Mouse (Mus musculus) induced T-regulatory cell, adult 2 months (primary cell): ENCODE results near the gene Adap1.

Source experiments
- DNase-seq: peaks from one replicate; pipeline ENCODE4 v3.0.0-alpha.2; 2012; ENCODE audit warnings: low read depth

Adap1 gene

GRCm38 (mm10) chr5:139323260-139323924 is 2.0 kb downstream of the Adap1 start:
- DNase-seq: no peak

- DNase-seq: no peak
Measured at GRCm38 (mm10) chr5:139321331-139321730, 4.1 kb downstream of the Adap1 start.

- no peak for DNase-seq
Measured at GRCm38 (mm10) chr5:139320424-139320823, 5.0 kb downstream of the Adap1 start.

GRCm38 (mm10) chr5:139317751-139318504 is 7.5 kb downstream of the Adap1 start:
- no peak for DNase-seq

DNA sequence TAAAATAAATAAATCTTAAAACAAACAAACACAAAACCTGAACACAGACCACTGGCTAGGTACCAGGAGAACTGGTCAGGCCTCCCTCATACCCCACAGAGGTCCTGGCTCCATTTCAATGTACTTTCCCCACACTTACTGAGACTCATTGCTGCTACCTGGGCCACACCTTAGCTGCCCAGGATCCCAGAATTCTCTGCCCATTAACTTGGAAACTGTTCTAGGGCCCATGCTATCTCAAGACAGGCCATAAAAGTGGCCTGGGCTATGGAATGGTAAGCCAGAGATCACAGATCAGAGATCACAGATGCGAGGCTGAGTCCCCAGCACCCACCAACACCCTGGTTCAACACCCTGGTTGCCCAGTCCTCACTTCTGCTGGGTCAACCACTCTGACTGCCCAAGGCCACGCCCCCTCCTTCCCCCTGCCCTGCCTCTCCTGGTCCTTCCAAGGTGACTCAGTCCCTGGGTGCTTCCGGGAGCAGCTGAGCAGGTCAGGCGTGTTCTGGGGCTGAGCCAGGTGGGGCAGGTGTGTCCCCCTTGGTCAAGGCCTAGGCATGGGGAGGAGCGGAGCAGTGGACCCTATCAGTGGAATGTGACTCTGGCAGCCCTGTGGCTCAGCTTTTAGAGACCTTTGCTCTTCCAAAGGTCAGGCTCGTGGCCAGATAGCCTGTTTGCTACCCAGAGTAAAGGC is 8.3 kb downstream of the Adap1 start:
- no peak for DNase-seq

- no peak for DNase-seq
Measured at GRCm38 (mm10) chr5:139314941-139315642, 10.3 kb downstream of the Adap1 start.

GRCm38 (mm10) chr5:139313536-139313935 is 11.9 kb downstream of the Adap1 start:
- DNase-seq: no peak

DNA sequence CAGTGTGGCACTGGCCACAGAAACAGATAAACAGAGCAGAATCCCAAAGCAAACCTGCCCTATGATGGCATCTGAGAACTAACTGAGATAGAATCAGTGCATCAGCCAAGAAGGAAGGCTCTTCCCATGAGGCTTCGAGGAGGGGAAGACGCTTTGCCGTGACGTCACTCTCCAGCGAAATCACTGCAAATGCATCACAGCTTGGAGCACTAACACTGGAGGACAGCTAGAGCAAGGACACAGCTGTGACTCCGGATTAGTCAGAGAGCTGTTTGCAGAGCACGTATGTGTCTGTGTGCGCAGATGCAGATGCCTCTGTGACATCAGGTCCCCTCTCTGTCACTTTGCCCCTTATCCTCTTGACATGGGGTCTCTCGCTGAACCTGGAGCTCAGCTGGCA is 13.6 kb downstream of the Adap1 start:
- no peak for DNase-seq

DNA sequence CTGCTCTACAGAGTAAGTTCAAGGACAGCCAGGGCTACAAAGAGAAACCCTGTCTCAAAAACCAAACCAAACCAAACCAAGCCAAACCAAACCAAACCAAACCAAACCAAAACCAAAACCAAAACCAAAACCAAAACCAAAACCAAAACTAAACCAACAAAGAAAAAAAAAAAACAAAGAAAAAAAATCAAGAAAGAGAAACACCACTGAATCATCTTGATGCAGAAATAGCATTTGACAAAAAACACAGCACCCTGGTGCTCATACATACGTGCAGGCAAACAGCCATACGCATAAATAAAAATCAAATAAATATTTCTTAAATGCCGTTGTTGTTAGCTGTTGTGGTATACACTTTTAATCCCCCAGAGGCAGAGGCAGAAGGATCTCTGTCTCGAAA is 14.9 kb downstream of the Adap1 start:
- peak; percentile 72 for DNase-seq

GRCm38 (mm10) chr5:139309946-139310345 is 15.5 kb downstream of the Adap1 start:
- peak; percentile 77 for DNase-seq

DNA sequence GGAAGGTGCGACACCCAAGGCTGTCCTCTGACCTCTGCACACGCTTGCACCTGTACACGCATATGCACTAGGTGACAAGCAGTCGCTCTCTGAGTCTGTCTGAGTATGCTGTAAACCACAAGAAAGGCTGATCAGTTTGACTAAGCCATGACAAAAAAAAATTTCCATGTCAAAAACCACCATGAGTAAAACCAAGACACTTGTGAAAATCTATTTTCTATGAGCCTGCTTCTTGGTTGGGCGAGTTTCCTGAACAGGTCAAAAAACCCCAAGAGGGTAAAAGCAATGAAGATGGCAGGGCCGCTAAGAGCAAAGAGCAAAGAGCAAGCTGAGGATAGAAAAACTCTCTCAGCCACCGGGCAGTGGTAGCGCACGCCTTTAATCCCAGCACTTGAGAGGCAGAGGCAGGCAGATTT is 21.8 kb downstream of the Adap1 start:
- peak; percentile 94 for DNase-seq

GRCm38 (mm10) chr5:139302101-139302500 is 23.3 kb downstream of the Adap1 start:
- DNase-seq: peak; percentile 43

DNA sequence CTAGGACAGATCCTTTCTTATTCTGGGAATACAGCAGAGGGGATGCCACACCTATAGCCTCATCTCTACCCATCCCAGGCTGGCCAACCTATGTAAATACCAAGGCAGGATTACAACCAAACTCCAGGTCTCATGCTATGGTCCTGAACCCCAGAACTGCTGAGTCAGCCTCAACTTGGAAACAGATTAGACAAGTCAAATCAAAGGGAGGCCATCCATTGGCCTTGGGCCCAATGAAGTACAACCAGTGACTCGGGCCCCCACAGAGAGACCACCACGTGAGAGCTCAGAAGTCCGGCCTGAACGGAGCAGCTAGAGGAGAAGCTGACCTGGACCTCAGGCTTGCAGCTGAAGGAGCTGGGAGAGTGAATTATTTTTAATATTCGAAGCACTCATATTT is 27.7 kb downstream of the Adap1 start:
- no peak for DNase-seq

DNA sequence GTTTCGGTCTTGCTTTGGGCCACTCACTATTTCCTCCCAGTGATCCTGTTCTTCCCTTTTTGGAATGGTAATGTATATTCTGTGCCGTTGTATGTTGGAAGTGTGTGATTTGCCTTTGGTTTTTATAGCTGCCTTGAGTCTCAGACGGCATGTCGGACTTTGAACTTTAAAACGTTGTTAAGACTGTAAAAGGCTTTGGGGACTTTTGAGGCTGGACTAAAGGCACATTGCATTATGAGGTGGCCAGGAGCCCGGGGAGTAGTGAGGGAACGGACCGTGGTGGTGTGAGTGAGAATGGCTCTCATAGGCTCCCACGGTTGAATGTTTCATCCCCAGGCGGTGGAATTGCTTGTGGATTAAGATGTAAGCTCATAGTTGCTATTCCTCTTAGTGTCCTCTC is 28.3 kb downstream of the Adap1 start:
- DNase-seq: no peak

- DNase-seq: no peak
Measured at GRCm38 (mm10) chr5:139294089-139294488, 31.3 kb downstream of the Adap1 start.

GRCm38 (mm10) chr5:139291811-139292560 is 33.4 kb downstream of the Adap1 start:
- DNase-seq: no peak

DNA sequence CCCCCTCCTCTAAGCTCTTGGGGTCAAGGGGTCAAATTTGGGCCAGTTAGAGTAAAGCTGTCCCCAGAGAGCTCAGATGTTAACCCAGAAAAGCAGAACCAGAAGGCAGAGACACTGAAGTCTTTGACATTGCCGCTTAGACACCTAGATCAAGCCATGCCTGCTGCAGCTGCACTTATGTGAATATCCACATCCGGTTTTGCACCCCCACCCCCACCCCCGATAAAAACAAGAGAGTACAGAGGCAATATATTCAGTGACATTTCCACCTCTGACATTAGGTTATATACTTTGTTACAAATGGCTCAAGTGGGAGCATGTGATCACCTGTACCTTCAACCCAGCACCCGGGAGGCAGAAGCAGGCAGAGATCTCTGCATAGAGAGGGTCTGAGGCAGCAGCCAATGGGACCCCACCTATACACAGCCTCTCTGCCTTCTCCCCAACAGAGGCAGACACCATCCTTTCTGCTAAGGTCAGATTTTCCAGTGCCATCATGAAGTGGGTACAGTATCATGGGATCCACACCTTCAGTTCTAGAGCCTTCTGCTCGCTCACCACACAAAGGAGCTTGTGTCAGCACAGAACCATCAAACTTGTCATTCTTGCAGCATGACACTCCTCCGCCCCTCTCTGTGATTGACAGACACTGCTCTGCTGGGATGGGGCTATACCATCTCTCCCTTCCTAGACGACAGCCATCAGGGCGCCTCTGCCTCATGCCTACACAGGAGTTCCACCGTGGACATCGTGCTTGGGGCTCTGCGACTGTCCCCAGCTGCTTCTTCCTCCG is 34.8 kb downstream of the Adap1 start:
- peak; percentile 72 for DNase-seq

GRCm38 (mm10) chr5:139288591-139288990 is 36.8 kb downstream of the Adap1 start:
- DNase-seq: no peak

GRCm38 (mm10) chr5:139287787-139288186 is 37.6 kb downstream of the Adap1 start:
- DNase-seq: no peak

DNA sequence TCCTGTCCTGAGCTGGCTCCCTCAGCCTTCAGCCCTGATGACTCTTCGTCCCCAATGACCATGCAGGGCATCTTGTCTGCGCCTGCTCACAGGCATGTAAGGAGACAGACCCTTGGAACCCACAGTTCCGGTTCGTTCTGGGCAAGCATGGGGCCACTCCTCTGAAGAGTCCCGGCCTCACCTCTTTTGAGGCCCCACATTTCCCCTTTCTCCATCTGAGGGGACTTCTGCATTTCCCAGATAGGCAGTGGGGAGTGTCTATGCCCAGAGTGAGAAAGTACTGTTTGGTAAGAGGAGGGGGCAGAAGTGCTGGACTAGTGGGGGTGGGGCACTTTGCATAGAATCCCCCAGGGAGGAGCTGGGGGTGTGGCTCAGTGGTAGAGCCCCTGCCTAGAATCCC is 38.3 kb downstream of the Adap1 start:
- no peak for DNase-seq
